Mouse (Mus musculus): ENCODE measurements around the gene Eno1. TPM values are rescaled to one million over a fixed set of nuclear protein-coding genes. Genes with fewer than 3 reads are reported as not detected.

The Eno1 gene
- polyA plus RNA-seq, 1 experiment from 2014 or later, result 1,951 TPM

GRCm38 (mm10) chr4:150295966-150296365, 59.4 kb downstream of the Eno1 start:
- Histone ChIP-seq H3K27ac (no peak overlapping the region), H3K9me3 (no peaks in the 10 kb centered on the region), H3K9ac (no peak overlapping the region), H3K4me1 (replicated peaks) (no peaks in the 10 kb centered on the region; the same call in 1 of the 2 replicates), H3K4me2 (replicated peaks) (no peak overlapping the region), H3K27me3 (replicated peaks) (no peaks in the 10 kb centered on the region), H3K4me3 (replicated peaks) (no peak overlapping the region), H3K36me3 (0 out of 2 replicates have a peak, but pooled peaks cover 5% of the 10 kb centered on the region)
- no peak for ATAC-seq
- 98% methylated on average over 7 of the region's 7 CpGs for WGBS

Other genes with a start within 250 kb of the Eno1 start
- 22.2 and 24.0 TPM in 2 replicates for gene H6pd, start 227.7 kb upstream of the Eno1 start, polyA plus RNA-seq (2015; fragmentation: Nextera tagmentation; extraction: Ambion mirVana)
- 1.3 and 1.5 TPM in 2 replicates for gene Gpr157, start 149.4 kb upstream of the Eno1 start, polyA plus RNA-seq (2015; fragmentation: Nextera tagmentation; extraction: Ambion mirVana)
- gene Slc2a5, start 117.4 kb upstream of the Eno1 start, polyA plus RNA-seq (2015; fragmentation: Nextera tagmentation; extraction: Ambion mirVana), result 2.2 TPM in 2 replicates
- gene Slc2a7, start 87.7 kb upstream of the Eno1 start, polyA plus RNA-seq (2015; fragmentation: Nextera tagmentation; extraction: Ambion mirVana), result 0.30 and 0.63 TPM in 2 replicates
- gene Car6, start 35.4 kb upstream of the Eno1 start, polyA plus RNA-seq (2015; fragmentation: Nextera tagmentation; extraction: Ambion mirVana), result not detected in 2 replicates
- gene Rere, start 44.9 kb downstream of the Eno1 start, polyA plus RNA-seq (2015; fragmentation: Nextera tagmentation; extraction: Ambion mirVana), result 25.6 and 28.4 TPM in 2 replicates

All from intestine, embryonic 15.5 days (tissue).